ENCODE assay signal across 10 mouse cellular contexts in genomic region chr2:92712266-92713144, GRCm38 (mm10).
DNase-seq lines count a peak whose midpoint lies in the region; ATAC-seq and TF ChIP-seq lines count a peak whose summit lies in the region.
"Had no signal": no experiment of that assay in that cellular context is flagged by ENCODE, and none has a peak within 500 bp of the region (broad histone marks: within the 10 kb centered on the region; RNA-seq: fewer than 3 reads in every experiment).

No protein-coding gene starts in this region.

- TF ChIP-seq POLR2A in thymus, adult 2 months (IDR thresholded peaks at IDR 0.05; ENCODE audit: control insufficient read depth, extremely low read depth, insufficient read depth, low read length, poor library complexity), result no peak

- WGBS in limb, embryonic 11.5 days, result 70% methylated on average over 11 of the region's 11 CpGs
- 77% methylated on average over 11 of the region's 11 CpGs for WGBS in limb, embryonic 10.5 days
- WGBS in forebrain, embryonic 13.5 days, result 38% methylated on average over 11 of the region's 11 CpGs
- 85% methylated on average over 11 of the region's 11 CpGs for WGBS in thymus, adult 2 months

- no peak for ATAC-seq in limb, embryonic 11.5 days (ENCODE audit: insufficient number of reproducible peaks, low FRiP score, low TSS enrichment, low read depth)
- peak; percentile 57 for ATAC-seq in forebrain, embryonic 13.5 days

- no peaks in the 10 kb centered on the region for H3K9me3 ChIP-seq in limb, embryonic 11.5 days (ENCODE audit: control insufficient read depth, low read length)
- H3K9me3 ChIP-seq in limb, embryonic 10.5 days (replicated peaks), result no peaks in the 10 kb centered on the region
- no peaks in the 10 kb centered on the region for H3K9me3 ChIP-seq in forebrain, embryonic 13.5 days (replicated peaks)

- H3K4me1 ChIP-seq in limb, embryonic 11.5 days (ENCODE audit: control insufficient read depth, insufficient read depth, low read length), result no peaks in the 10 kb centered on the region
- peaks cover 15% of the 10 kb centered on the region for H3K4me1 ChIP-seq in limb, embryonic 10.5 days
- H3K4me1 ChIP-seq in forebrain, embryonic 13.5 days, result peaks cover 27% of the 10 kb centered on the region
- no peaks in the 10 kb centered on the region for H3K4me1 ChIP-seq in thymus, adult 2 months (replicated peaks; ENCODE audit: control insufficient read depth, insufficient read depth, low read length)

- no peaks in the 10 kb centered on the region for H3K36me3 ChIP-seq in limb, embryonic 11.5 days (ENCODE audit: control insufficient read depth, insufficient read depth, low read length)
- H3K36me3 ChIP-seq in limb, embryonic 10.5 days, result no peaks in the 10 kb centered on the region
- H3K36me3 ChIP-seq in forebrain, embryonic 13.5 days (ENCODE audit: poor library complexity, severe bottlenecking), result no peaks in the 10 kb centered on the region
- H3K36me3 ChIP-seq in thymus, adult 2 months (ENCODE audit: control insufficient read depth, insufficient read depth, low read length), result no peaks in the 10 kb centered on the region

- no peak for TF ChIP-seq CTCF in thymus, adult 2 months (IDR thresholded peaks at IDR 0.05; ENCODE audit: borderline replicate concordance, control insufficient read depth, extremely low read depth, insufficient read depth, low read length, poor library complexity)

- H3K9ac ChIP-seq in limb, embryonic 11.5 days (ENCODE audit: low read length), result no peak overlapping the region
- 0 out of 2 replicates have a peak overlapping the region, but pooled peaks have one; percentile 14 for H3K9ac ChIP-seq in forebrain, embryonic 13.5 days

- H3K4me3 ChIP-seq in limb, embryonic 11.5 days (ENCODE audit: low read depth, low read length), result no peak overlapping the region
- H3K4me3 ChIP-seq in limb, embryonic 10.5 days, result no peak overlapping the region
- no peak overlapping the region for H3K4me3 ChIP-seq in forebrain, embryonic 13.5 days
- H3K4me3 ChIP-seq in thymus, adult 2 months (ENCODE audit: control insufficient read depth, insufficient read depth, low read length), result no peak overlapping the region
- H3K4me3 ChIP-seq: erythroblast, embryonic 14.5 days had no signal

- H3K27ac ChIP-seq in limb, embryonic 11.5 days (replicated peaks; ENCODE audit: low read depth, low read length), result no peak overlapping the region
- no peak overlapping the region for H3K27ac ChIP-seq in limb, embryonic 10.5 days
- H3K27ac ChIP-seq in forebrain, embryonic 13.5 days, result peak overlapping the region; percentile 46
- no peak overlapping the region for H3K27ac ChIP-seq in thymus, adult 2 months (ENCODE audit: control insufficient read depth, insufficient read depth, low read length)
- H3K27ac ChIP-seq: macrophage had no signal

- no peaks in the 10 kb centered on the region for H3K27me3 ChIP-seq in limb, embryonic 11.5 days (ENCODE audit: control insufficient read depth, insufficient read depth, low read length)
- H3K27me3 ChIP-seq in limb, embryonic 10.5 days (ENCODE audit: low read depth, poor library complexity, severe bottlenecking), result no peaks in the 10 kb centered on the region
- H3K27me3 ChIP-seq in forebrain, embryonic 13.5 days, result no peaks in the 10 kb centered on the region
- H3K27me3 ChIP-seq in thymus, adult 2 months (ENCODE audit: control insufficient read depth, insufficient read depth, low read length), result no peaks in the 10 kb centered on the region

- peak; percentile 28 for DNase-seq in limb, embryonic 11.5 days (ENCODE audit: low spot score)
- DNase-seq in limb, embryonic 10.5 days (ENCODE audit: low spot score), result no peak
- DNase-seq in lung, postnatal 14 days, result peak; percentile 64
- peak; percentile 58 for DNase-seq in right cerebral cortex, postnatal 14 days
- DNase-seq in thymus, postnatal 0 days (ENCODE audit: low spot score), result no peak
- DNase-seq in thymus, adult 2 months, result no peak
- no peak for DNase-seq in urinary bladder, postnatal 4 days (ENCODE audit: low spot score in 2 of 2)

- H3K4me2 ChIP-seq in limb, embryonic 11.5 days (ENCODE audit: low read depth, severe bottlenecking), result no peak overlapping the region
- peak overlapping the region; percentile 3; the same call in 1 of the 2 replicates for H3K4me2 ChIP-seq in forebrain, embryonic 13.5 days

Comparison
In these comparisons a context has a peak if more than half of its experiments do, and no peak if none do; other contexts are left out.
1. DNase-seq: peak in limb, embryonic 11.5 days (single experiment), lung, postnatal 14 days (single experiment) and right cerebral cortex, postnatal 14 days (single experiment); none in limb, embryonic 10.5 days (single experiment), thymus, postnatal 0 days (single experiment), thymus, adult 2 months (single experiment) and urinary bladder, postnatal 4 days (0 of 2).